In genomic region chr12:33285933-33286649, GRCm38 (mm10) we compare ENCODE assay signal across 9 mouse cellular contexts.
DNase-seq lines count a peak whose midpoint lies in the region; ATAC-seq and TF ChIP-seq lines count a peak whose summit lies in the region.
"Had no signal": no experiment of that assay in that cellular context is flagged by ENCODE, and none has a peak within 500 bp of the region (broad histone marks: within the 10 kb centered on the region; RNA-seq: fewer than 3 reads in every experiment).

No protein-coding gene starts in this region.

- H3K9me3 ChIP-seq in hindbrain, embryonic 16.5 days (ENCODE audit: control insufficient read depth, low read length), result no peaks in the 10 kb centered on the region
- no peaks in the 10 kb centered on the region for H3K9me3 ChIP-seq in liver, postnatal 0 days (ENCODE audit: low read length)

- H3K4me2 ChIP-seq in hindbrain, embryonic 16.5 days (ENCODE audit: low read length), result no peak overlapping the region
- peak overlapping the region; percentile 1; the same call in 1 of the 2 replicates for H3K4me2 ChIP-seq in liver, postnatal 0 days (ENCODE audit: low read depth, low read length)

- H3K9ac ChIP-seq in hindbrain, embryonic 16.5 days (ENCODE audit: low read depth, low read length), result no peak overlapping the region
- no peak overlapping the region for H3K9ac ChIP-seq in liver, postnatal 0 days (replicated peaks)
- H3K9ac ChIP-seq: liver, embryonic 14.5 days had no signal

- no peaks in the 10 kb centered on the region for H3K27me3 ChIP-seq in hindbrain, embryonic 16.5 days (replicated peaks; ENCODE audit: control insufficient read depth, insufficient read depth, low read length)
- no peaks in the 10 kb centered on the region for H3K27me3 ChIP-seq in liver, postnatal 0 days (ENCODE audit: insufficient read depth, low read length)

- no peak for TF ChIP-seq CTCF in liver, postnatal 0 days (IDR thresholded peaks at IDR 0.05; ENCODE audit: low read depth)

- no peak for ATAC-seq in cerebellum, adult (ENCODE audit: insufficient number of reproducible peaks, low FRiP score, low TSS enrichment)
- peak; percentile 37; the same call in 1 of the 2 replicates for ATAC-seq in hindbrain, embryonic 16.5 days
- peak; percentile 96 for ATAC-seq in liver, postnatal 0 days
- no peak for ATAC-seq in erythroid progenitor cell, adult 5-6 weeks (replicated peaks; ENCODE audit: low FRiP score, poor library complexity, severe bottlenecking)

- no peak overlapping the region for H3K27ac ChIP-seq in hindbrain, embryonic 16.5 days (ENCODE audit: low read depth, low read length)
- H3K27ac ChIP-seq in liver, postnatal 0 days (ENCODE audit: low read depth), result peak overlapping the region; percentile 52; the same call in 1 of the 2 replicates
- H3K27ac ChIP-seq: liver, embryonic 14.5 days had no signal

- 30% methylated on average over 9 of the region's 9 CpGs for WGBS in hindbrain, embryonic 16.5 days
- 59% methylated on average over 9 of the region's 9 CpGs for WGBS in liver, postnatal 0 days (ENCODE audit: insufficient replicate concordance)

- peaks cover 8% of the 10 kb centered on the region for H3K4me1 ChIP-seq in hindbrain, embryonic 16.5 days (ENCODE audit: control insufficient read depth, insufficient read depth, low read depth, low read length)
- peaks cover 7% of the 10 kb centered on the region; the same call in 1 of the 2 replicates for H3K4me1 ChIP-seq in liver, postnatal 0 days (ENCODE audit: insufficient read depth)

- no peak for TF ChIP-seq EP300 in liver, postnatal 0 days (IDR thresholded peaks at IDR 0.05; ENCODE audit: low read depth)

- DNase-seq in cerebellum, adult 18-20 months, result peak; percentile 9 to 21
- peak; percentile 54 for DNase-seq in adrenal gland, postnatal 25 days
- peak; percentile 85 for DNase-seq in liver, postnatal 0 days
- DNase-seq in spleen, adult 12 weeks (ENCODE audit: low spot score), result no peak
- no peak for DNase-seq in T-cell, adult 2 months (ENCODE audit: low spot score)

- no peaks in the 10 kb centered on the region for H3K36me3 ChIP-seq in hindbrain, embryonic 16.5 days (ENCODE audit: control insufficient read depth, insufficient read depth, low read length)
- H3K36me3 ChIP-seq in liver, postnatal 0 days (replicated peaks; ENCODE audit: insufficient read depth, low read length), result no peaks in the 10 kb centered on the region

- H3K4me3 ChIP-seq in hindbrain, embryonic 16.5 days (ENCODE audit: low read length), result no peak overlapping the region
- no peak overlapping the region for H3K4me3 ChIP-seq in liver, postnatal 0 days (ENCODE audit: low read depth, low read length)

Comparison
In these comparisons a context has a peak if more than half of its experiments do, and no peak if none do; other contexts are left out.
1. DNase-seq: peak in cerebellum, adult 18-20 months (2 of 2), adrenal gland, postnatal 25 days (single experiment) and liver, postnatal 0 days (single experiment); none in spleen, adult 12 weeks (single experiment) and T-cell, adult 2 months (single experiment).
2. ATAC-seq: peak in hindbrain, embryonic 16.5 days (single experiment) and liver, postnatal 0 days (single experiment); none in cerebellum, adult (single experiment) and erythroid progenitor cell, adult 5-6 weeks (single experiment).